Mouse (Mus musculus) cerebellum, adult 2 months (tissue): ENCODE measurements around the gene Lgalsl. TPM values are rescaled to one million over a fixed set of nuclear protein-coding genes. Genes with fewer than 3 reads are reported as not detected.
A peak's percentile ranks its signal among the peaks of the same experiment; 100 is the strongest.

ENCODE experiments used
- DNase-seq, 2 experiments: peaks; one replicate each; pipeline ENCODE4 v3.0.0; 2021
- H3K27ac ChIP-seq: fragments of 200-500 bp; 2 replicates; pipeline ENCODE4 v1.5.1; 2012; ENCODE audit warnings: low read length, control low read depth, inconsistent platforms; ENCODE audit not compliant: insufficient read depth
- H3K27me3 ChIP-seq: fragments of 200-500 bp; 2 replicates; pipeline ENCODE4 v1.6.1; 2012; ENCODE audit warnings: inconsistent platforms, mild to moderate bottlenecking, low read length, moderate library complexity; ENCODE audit not compliant: control insufficient read depth, insufficient read depth
- H3K4me1 ChIP-seq: fragments of 200-500 bp; 2 replicates; pipeline ENCODE4 v1.6.1; 2011; ENCODE audit warnings: low read length; ENCODE audit not compliant: control insufficient read depth, insufficient read depth
- H3K4me3 ChIP-seq: fragments of 200-500 bp; replicated peaks from 2 replicates; pipeline ENCODE3; 2011; ENCODE audit warnings: mild to moderate bottlenecking, low read depth, low read length, control low read depth; ENCODE audit not compliant: insufficient read depth
- CTCF ChIP-seq: fragments of 200-500 bp; IDR thresholded peaks from 2 replicates; pipeline ENCODE4 v1.5.1; 2011; ENCODE audit warnings: low read depth, mild to moderate bottlenecking, control low read depth, low read length, moderate library complexity, borderline replicate concordance; ENCODE audit not compliant: insufficient read depth
- POLR2A ChIP-seq: fragments of 200-500 bp; IDR thresholded peaks from 2 replicates; pipeline ENCODE4 v1.6.1; 2011; ENCODE audit warnings: low read length, control low read depth, borderline replicate concordance; ENCODE audit not compliant: insufficient read depth
- WGBS: fragments of 180-500 bp; shearing (Covaris S2); methylation state at CpG from one replicate; pipeline ENCODE4 v1.1.7; 2018; 5-methylcytosine and 5-hydroxymethylcytosine counted together
- polyA plus RNA-seq: library from polyadenylated mRNA; depleted of rRNA; stranded (reverse); fragments of >200 nt; gene quantifications from 2 replicates; pipeline ENCODE4 v1.2.3, GENCODE M21; 2012

Lgalsl gene
- polyA plus RNA-seq, 1 experiment: 51.3 TPM

DNA sequence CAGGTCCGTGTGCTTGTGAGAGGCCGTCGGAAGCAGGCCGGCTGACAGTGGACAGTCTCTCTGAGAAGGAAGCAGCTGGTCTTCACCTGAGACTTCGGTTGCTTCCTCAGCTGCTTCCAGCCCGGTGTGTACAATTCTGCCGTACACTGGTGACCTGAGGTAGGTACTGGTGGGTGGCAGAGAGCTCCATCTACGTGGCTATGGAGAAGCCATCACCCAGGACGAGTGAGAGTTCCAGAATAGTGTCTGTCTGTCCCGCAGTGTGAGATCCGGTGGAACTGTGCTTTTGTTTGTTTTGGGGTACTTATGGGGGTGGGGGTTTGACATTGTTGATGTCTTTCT lies 36.0 kb downstream of the Lgalsl start:
- Histone ChIP-seq H3K4me1 (no peaks in the 10 kb centered on the region), H3K4me3 (no peak overlapping the region), H3K27me3 (no peaks in the 10 kb centered on the region), H3K27ac (no peak overlapping the region)
- TF ChIP-seq CTCF (no peak), POLR2A (no peak)
- no peak for DNase-seq
- WGBS: 54% methylated on average over 11 of the region's 11 CpGs

DNA sequence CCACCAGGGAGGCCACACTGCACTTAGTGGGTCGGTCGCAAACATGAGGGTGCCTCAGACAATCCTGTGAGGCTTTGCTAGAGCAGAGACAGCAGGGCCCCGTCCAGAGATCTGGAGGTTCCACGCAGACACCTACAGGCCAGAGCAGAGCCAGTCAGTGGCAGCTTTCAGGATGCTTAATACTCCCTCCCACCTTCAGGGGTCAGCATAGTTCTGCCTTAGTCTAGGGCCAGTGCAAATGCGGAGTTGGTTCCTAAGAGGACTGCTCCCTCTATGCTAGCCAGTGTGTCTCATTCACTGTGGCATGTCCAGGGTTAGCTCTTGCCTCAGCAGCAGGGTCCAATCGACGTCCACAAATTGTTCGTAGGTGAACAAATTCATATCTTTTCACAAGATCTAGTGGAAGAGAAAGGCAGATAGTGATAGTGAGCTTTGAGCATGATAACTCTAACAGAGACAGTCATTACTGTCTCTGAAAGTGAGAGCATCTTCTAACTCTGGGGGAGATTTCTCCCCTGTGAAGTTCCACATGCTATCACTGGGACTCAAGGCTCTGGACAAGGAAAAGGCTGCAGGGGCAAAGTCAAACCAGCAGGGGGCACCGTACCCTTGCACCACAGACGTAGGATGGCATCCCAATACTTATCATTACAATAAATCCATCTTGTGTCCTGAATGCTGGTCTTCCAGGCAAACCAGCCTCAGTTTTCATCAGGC lies 36.5 kb downstream of the Lgalsl start:
- Histone ChIP-seq H3K4me1 (no peaks in the 10 kb centered on the region), H3K27me3 (no peaks in the 10 kb centered on the region), H3K4me3 (no peak overlapping the region), H3K27ac (no peak overlapping the region)
- peak; percentile 94 for TF ChIP-seq CTCF
- TF ChIP-seq POLR2A: no peak
- DNase-seq: peak; percentile 66 to 79
- 33% methylated on average over 10 of the region's 10 CpGs for WGBS

DNA sequence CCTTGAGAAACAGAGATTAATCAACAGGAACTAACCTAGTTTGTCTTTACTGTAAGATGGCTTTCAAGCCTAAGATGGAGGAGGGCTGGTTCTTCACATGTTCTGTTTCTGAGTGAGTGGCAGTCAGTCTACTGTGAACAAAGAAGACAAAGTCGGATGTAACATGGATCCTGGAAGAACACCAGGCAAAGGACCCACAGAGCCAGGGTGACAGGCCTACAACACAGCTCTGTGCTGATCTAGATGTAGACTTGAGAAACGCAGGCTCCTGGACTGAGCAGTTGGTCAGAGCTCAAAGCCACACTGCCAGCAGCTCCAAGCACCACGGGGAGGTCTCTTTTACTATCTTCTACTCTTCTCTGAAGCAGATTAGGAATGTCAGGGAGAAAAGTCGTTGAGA lies 37.2 kb downstream of the Lgalsl start:
- Histone ChIP-seq H3K27me3 (no peaks in the 10 kb centered on the region), H3K27ac (no peak overlapping the region), H3K4me1 (no peaks in the 10 kb centered on the region), H3K4me3 (no peak overlapping the region)
- WGBS: 67% methylated on average over 4 of the region's 4 CpGs
- no peak for DNase-seq
- TF ChIP-seq POLR2A: no peak
- no peak for TF ChIP-seq CTCF

DNA sequence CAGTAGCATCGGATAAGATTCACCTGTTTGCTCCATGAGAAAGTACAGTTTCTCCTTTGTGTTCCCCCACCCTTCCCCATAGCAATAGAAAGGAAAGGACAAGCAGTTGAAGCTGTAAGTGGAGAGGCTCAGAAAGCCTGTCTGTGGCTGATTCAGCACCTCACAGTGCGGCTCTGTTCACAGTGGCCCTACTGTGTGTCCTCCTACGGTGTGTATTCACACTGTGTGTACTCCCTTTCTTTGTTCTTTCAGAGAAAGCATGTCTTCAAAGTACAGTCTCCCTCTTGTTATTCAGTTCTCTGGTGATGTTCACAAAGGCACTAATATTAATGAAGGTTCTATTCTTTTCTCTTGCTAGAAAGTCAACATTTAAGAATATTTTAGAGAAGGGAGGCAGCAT lies 38.2 kb downstream of the Lgalsl start:
- 80% methylated on average over 3 of the region's 3 CpGs for WGBS
- H3K4me1 ChIP-seq: no peaks in the 10 kb centered on the region
- no peak for TF ChIP-seq POLR2A
- TF ChIP-seq CTCF: no peak

DNA sequence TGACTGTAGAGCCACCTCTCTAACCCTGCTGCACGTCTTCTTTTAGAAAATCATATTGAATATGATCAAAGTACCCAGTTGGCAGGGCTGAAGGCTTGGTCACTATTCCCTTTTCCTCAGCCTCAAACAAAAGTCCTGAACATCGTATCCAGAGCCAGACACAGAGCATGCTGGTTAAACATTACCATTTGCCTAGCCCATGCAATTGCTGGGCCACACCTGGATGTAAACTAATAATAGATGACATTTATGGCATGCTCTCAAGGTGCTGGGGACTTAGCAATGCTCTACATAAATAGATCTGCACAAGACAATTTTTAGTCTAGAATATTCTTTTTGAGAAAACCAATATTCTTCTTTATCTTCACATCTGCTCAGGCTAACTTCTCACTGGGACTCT lies 39.5 kb downstream of the Lgalsl start:
- no peaks in the 10 kb centered on the region for H3K4me1 ChIP-seq
- no peak overlapping the region for H3K4me3 ChIP-seq
- H3K27me3 ChIP-seq: no peaks in the 10 kb centered on the region
- no peak for TF ChIP-seq CTCF
- TF ChIP-seq POLR2A: no peak
- DNase-seq: no peak
- 77% methylated on average over 2 of the region's 2 CpGs for WGBS
- H3K27ac ChIP-seq: no peak overlapping the region

More for the DNA sequence above, 38.2 kb downstream of the Lgalsl start:
- no peak overlapping the region for H3K27ac ChIP-seq
- H3K4me3 ChIP-seq: no peak overlapping the region
- no peaks in the 10 kb centered on the region for H3K27me3 ChIP-seq
- DNase-seq: no peak

DNA sequence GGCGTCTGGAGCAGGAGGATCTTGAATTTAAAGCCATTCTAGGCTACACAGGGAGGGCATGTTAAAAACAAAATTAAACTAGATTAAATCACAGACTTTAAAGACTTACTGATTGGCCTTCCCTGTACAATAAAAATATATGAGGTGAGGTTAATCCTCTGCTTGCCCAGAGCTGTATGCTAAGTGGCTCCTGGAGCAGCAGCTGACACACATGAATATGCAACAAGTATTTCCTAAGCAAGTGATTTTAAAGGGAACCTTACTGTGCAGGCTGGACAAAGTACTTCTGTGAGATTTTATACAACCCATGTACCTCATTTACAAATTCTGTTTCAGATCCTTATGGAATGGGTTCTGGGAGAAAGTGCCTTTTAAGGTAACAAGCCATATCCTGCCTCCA lies 41.8 kb downstream of the Lgalsl start:
- H3K4me3 ChIP-seq: no peak overlapping the region
- H3K27ac ChIP-seq: no peak overlapping the region
- H3K27me3 ChIP-seq: no peaks in the 10 kb centered on the region
- no peaks in the 10 kb centered on the region for H3K4me1 ChIP-seq
- no peak for TF ChIP-seq CTCF
- no peak for TF ChIP-seq POLR2A
- DNase-seq: no peak
- 74% methylated on average over 1 of the region's 1 CpGs for WGBS

DNA sequence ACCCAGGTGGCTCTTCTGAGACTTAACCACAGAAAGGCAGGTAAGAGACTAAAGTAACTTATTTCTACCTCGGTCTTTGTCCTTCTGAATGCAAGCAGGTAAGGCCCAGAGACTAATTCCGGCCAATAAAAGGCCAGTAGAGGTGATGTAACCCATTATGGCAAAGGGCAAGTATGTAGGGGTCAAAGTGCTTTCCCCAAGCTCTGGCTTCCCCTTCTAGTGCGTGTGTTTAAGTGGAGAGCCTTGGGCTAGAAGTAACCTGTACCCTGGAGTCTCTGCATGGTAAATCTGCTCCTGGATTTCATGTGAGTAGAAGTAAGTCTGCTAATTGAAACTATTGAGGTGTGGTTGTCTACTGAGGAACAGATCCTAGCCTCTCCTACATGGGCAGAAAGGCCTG lies 42.8 kb downstream of the Lgalsl start:
- WGBS: 82% methylated on average over 3 of the region's 3 CpGs
- TF ChIP-seq CTCF: no peak
- no peak for TF ChIP-seq POLR2A
- Histone ChIP-seq H3K27me3 (no peaks in the 10 kb centered on the region), H3K4me3 (no peak overlapping the region), H3K27ac (no peak overlapping the region), H3K4me1 (no peaks in the 10 kb centered on the region)
- no peak for DNase-seq

DNA sequence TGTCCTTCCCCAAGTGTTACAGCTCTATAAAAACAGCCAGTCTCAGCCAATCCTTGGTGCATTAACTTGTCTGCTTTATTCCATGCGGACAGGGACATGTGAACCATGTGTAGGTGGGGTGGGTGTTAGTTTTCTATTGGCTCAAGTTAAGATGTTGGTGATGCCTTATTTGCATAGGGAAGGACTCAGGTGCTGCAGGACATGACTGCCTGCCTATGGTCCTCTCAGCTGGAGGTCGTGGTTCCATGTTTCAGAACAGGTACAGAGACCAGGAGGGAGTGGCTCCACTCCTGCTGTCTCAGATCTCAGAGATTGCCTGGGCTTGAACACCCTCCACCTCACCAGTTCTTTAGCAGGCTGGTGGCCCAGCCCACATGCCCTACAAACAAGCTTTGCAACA lies 44.7 kb downstream of the Lgalsl start:
- no peak for TF ChIP-seq POLR2A
- TF ChIP-seq CTCF: no peak
- WGBS: 65% methylated on average over 2 of the region's 2 CpGs
- no peak for DNase-seq
- no peak overlapping the region for H3K4me3 ChIP-seq
- no peaks in the 10 kb centered on the region for H3K27me3 ChIP-seq
- H3K4me1 ChIP-seq: no peaks in the 10 kb centered on the region
- H3K27ac ChIP-seq: no peak overlapping the region
